Mouse (Mus musculus): ENCODE results near the gene Gatb.

DNA sequence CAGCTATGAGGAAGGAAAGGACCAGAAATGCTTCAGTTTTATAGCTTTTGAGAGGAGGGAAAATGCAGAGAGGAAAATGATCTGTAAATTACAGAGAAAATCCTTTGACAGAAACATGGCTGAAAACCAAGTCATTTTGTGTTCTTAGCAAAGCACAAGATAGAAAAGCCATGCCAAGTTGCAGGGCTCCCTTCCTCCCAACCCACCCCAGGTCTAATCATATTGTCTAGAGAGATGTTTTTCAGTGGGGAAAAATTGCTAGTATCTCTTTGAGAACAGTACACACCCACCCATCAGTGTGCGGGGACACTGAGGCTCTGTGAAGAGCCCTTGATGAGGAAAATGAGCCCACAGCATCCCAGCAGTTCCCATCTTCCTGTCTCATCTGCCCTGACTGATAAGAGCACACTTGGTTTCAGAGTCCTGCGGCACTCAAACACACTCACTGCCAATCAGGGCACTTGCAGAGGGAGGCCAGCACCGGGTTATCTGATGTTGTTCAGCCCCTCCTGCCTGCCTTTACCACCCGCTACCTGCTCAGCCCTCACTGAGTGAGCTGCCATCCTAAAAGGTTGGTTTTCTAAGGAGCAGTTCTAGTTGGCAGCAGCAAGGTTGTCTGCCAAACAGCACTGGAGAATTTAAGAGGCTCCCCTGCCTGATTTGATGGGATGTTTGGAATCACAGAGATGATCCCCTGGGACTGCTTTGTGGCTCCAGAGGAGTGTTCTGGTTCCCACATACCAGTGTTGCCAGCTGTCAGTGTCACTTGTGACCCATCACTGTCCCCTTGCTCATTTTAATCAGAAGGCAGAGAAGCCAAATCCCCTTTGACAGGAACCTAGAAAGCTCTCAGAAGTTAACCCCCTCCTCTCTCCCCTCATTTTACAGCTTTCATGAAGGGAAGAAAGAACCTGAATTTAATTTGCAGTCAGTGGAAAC lies 79.1 kb downstream of the Gatb start:
- TF ChIP-seq POLR2A (IDR thresholded peaks at IDR 0.05; ENCODE audit: borderline replicate concordance, insufficient read depth, low read length) (no peak), CTCF (IDR thresholded peaks at IDR 0.05; ENCODE audit: borderline replicate concordance, insufficient read depth, low read depth, low read length) (no peak)

Measured in cerebellum, adult 2 months (tissue).